8 mouse cellular contexts compared by ENCODE assay signal in the genomic region with DNA sequence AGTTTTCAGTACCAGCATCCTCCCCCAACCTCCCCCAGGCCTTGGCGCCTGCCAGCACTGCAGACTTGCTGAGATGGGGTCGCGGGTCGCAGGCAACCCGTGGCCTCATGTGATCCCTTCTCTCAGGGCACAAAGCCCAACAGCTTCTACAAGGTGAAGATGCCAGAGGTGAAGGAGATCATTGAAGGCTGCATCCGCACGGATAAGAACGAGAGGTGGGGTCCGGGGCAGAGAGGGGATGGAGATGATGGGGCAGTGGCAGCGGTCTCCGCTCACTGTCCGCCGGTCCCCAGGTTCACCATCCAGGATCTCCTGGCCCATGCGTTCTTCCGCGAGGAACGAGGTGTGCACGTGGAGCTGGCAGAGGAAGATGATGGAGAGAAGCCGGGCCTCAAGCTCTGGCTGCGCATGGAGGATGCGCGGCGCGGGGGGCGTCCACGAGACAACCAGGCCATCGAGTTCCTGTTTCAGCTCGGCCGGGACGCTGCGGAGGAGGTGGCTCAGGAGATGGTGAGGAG. TPM values are rescaled to one million over a fixed set of nuclear protein-coding genes. Genes with fewer than 3 reads are reported as not detected.
DNase-seq lines count a peak whose midpoint lies in the region; ATAC-seq and TF ChIP-seq lines count a peak whose summit lies in the region.
"Had no signal": no experiment of that assay in that cellular context is flagged by ENCODE, and none has a peak within 500 bp of the region (broad histone marks: within the 10 kb centered on the region; RNA-seq: fewer than 3 reads in every experiment).

No protein-coding gene starts in this region.

- no peak for TF ChIP-seq EP300 in liver, postnatal 0 days (IDR thresholded peaks at IDR 0.05; ENCODE audit: low read depth)

- H3K4me1 ChIP-seq in forebrain, embryonic 16.5 days (replicated peaks; ENCODE audit: control insufficient read depth, insufficient read depth, low read length) = peaks cover 21% of the 10 kb centered on the region
- peaks cover 34% of the 10 kb centered on the region for H3K4me1 ChIP-seq in liver, postnatal 0 days (ENCODE audit: insufficient read depth)

- no peak for TF ChIP-seq CTCF in liver, postnatal 0 days (IDR thresholded peaks at IDR 0.05; ENCODE audit: low read depth)

- peak; percentile 40 for DNase-seq in retina, postnatal 1 day
- no peak for DNase-seq in retina, embryonic 14.5 days (ENCODE audit: low spot score)
- DNase-seq in liver, postnatal 0 days = no peak
- DNase-seq in layer of hippocampus, adult 9-11 months = no peak
- no peak for DNase-seq in adrenal gland, adult 2 months

- no peaks in the 10 kb centered on the region for H3K9me3 ChIP-seq in forebrain, embryonic 16.5 days (ENCODE audit: control insufficient read depth, low read length)
- H3K9me3 ChIP-seq in liver, postnatal 0 days (ENCODE audit: low read length) = no peaks in the 10 kb centered on the region

- peak overlapping the region; percentile 29 for H3K4me3 ChIP-seq in forebrain, embryonic 16.5 days (replicated peaks; ENCODE audit: low read length)
- H3K4me3 ChIP-seq in liver, postnatal 0 days (ENCODE audit: low read depth, low read length) = peak overlapping the region; percentile 13

- H3K4me2 ChIP-seq in forebrain, embryonic 16.5 days (ENCODE audit: low read length) = peak overlapping the region; percentile 58
- H3K4me2 ChIP-seq in liver, postnatal 0 days (ENCODE audit: low read depth, low read length) = peak overlapping the region; percentile 38; the same call in 1 of the 2 replicates

- ATAC-seq in forebrain, embryonic 16.5 days = no peak
- no peak for ATAC-seq in liver, postnatal 0 days
- no peak for ATAC-seq in erythroblast, adult 5-6 weeks (replicated peaks; ENCODE audit: low FRiP score, poor library complexity, severe bottlenecking)

- peak overlapping the region; percentile 38 for H3K9ac ChIP-seq in forebrain, embryonic 16.5 days (replicated peaks; ENCODE audit: low read depth, low read length)
- H3K9ac ChIP-seq in liver, postnatal 0 days (replicated peaks) = no peak overlapping the region

- no peak overlapping the region for H3K27ac ChIP-seq in forebrain, embryonic 16.5 days (ENCODE audit: low read length)
- H3K27ac ChIP-seq in liver, postnatal 0 days (ENCODE audit: low read depth) = no peak overlapping the region

- H3K27me3 ChIP-seq in forebrain, embryonic 16.5 days (replicated peaks; ENCODE audit: control insufficient read depth, insufficient read depth, low read length) = peaks cover 38% of the 10 kb centered on the region
- peaks cover 42% of the 10 kb centered on the region for H3K27me3 ChIP-seq in liver, postnatal 0 days (ENCODE audit: insufficient read depth, low read length)

- no peaks in the 10 kb centered on the region for H3K36me3 ChIP-seq in forebrain, embryonic 16.5 days (ENCODE audit: control insufficient read depth, insufficient read depth)
- no peaks in the 10 kb centered on the region for H3K36me3 ChIP-seq in liver, postnatal 0 days (replicated peaks; ENCODE audit: insufficient read depth, low read length)

- 2% methylated on average over 31 of the region's 31 CpGs for WGBS in forebrain, embryonic 16.5 days
- 20% methylated on average over 31 of the region's 31 CpGs for WGBS in liver, postnatal 0 days (ENCODE audit: insufficient replicate concordance)

RNA-seq across cellular contexts. Expression of a gene that starts 4.6 kb away (rescaled TPM):
- polyA plus RNA-seq in forebrain, embryonic 16.5 days (2015; fragmentation: Nextera tagmentation; extraction: Ambion mirVana) = 5.8 and 6.2 TPM in 2 replicates
- polyA plus RNA-seq in liver, postnatal 0 days (2015; fragmentation: Nextera tagmentation; extraction: Ambion mirVana) = 1.6 and 2.2 TPM in 2 replicates
- total RNA-seq in erythroblast, adult 5-6 weeks (2015; ENCODE audit: low replicate concordance) = 2.3 and 17.7 TPM in 2 replicates
- 1.5 and 6.0 TPM in 2 replicates for total RNA-seq in erythroblast, adult 5-6 weeks (2017; ENCODE audit: low replicate concordance)
- total RNA-seq in adrenal gland, adult 2 months (2021) = 1 to 10 TPM; 2.1 to 3.7 TPM
- polyA plus RNA-seq in adrenal gland, adult 2 months (2012; rRNA removed) = 0.62 and 0.94 TPM in 2 replicates

RNA-seq across cellular contexts. Expression of a gene that starts 11.5 kb away (rescaled TPM):
- 91.1 and 93.3 TPM in 2 replicates for polyA plus RNA-seq in forebrain, embryonic 16.5 days (2015; fragmentation: Nextera tagmentation; extraction: Ambion mirVana)
- polyA plus RNA-seq in liver, postnatal 0 days (2015; fragmentation: Nextera tagmentation; extraction: Ambion mirVana) = 75.9 and 81.1 TPM in 2 replicates
- 83.8 and 91.5 TPM in 2 replicates for total RNA-seq in erythroblast, adult 5-6 weeks (2015; ENCODE audit: low replicate concordance)
- total RNA-seq in erythroblast, adult 5-6 weeks (2017; ENCODE audit: low replicate concordance) = 25.0 and 31.3 TPM in 2 replicates
- 100 to 1,000 TPM; 102 to 116 TPM for total RNA-seq in adrenal gland, adult 2 months (2021)
- 186 and 204 TPM in 2 replicates for polyA plus RNA-seq in adrenal gland, adult 2 months (2012; rRNA removed)

RNA-seq across cellular contexts. Expression of a gene that starts 13.8 kb away (rescaled TPM):
- polyA plus RNA-seq in forebrain, embryonic 16.5 days (2015; fragmentation: Nextera tagmentation; extraction: Ambion mirVana) = 0.91 TPM in 2 replicates
- polyA plus RNA-seq in liver, postnatal 0 days (2015; fragmentation: Nextera tagmentation; extraction: Ambion mirVana) = 0.19 and 0.29 TPM in 2 replicates
- 0.96 TPM in 1 of 2 replicates, not detected in the other for total RNA-seq in erythroblast, adult 5-6 weeks (2015; ENCODE audit: low replicate concordance)
- total RNA-seq in erythroblast, adult 5-6 weeks (2017; ENCODE audit: low replicate concordance) = 2.2 and 5.4 TPM in 2 replicates
- under 1 TPM; 0.32 to 0.38 TPM for total RNA-seq in adrenal gland, adult 2 months (2021)
- 0.06 and 0.11 TPM in 2 replicates for polyA plus RNA-seq in adrenal gland, adult 2 months (2012; rRNA removed)
- total RNA-seq: liver, adult 2 months had no signal
- polyA plus RNA-seq: liver, adult 2 months had no signal

RNA-seq across cellular contexts. Expression of a gene that starts 13.9 kb away (rescaled TPM):
- 191 and 197 TPM in 2 replicates for polyA plus RNA-seq in forebrain, embryonic 16.5 days (2015; fragmentation: Nextera tagmentation; extraction: Ambion mirVana)
- 79.9 and 86.6 TPM in 2 replicates for polyA plus RNA-seq in liver, postnatal 0 days (2015; fragmentation: Nextera tagmentation; extraction: Ambion mirVana)
- 12.3 and 29.8 TPM in 2 replicates for total RNA-seq in erythroblast, adult 5-6 weeks (2015; ENCODE audit: low replicate concordance)
- total RNA-seq in erythroblast, adult 5-6 weeks (2017; ENCODE audit: low replicate concordance) = 5.3 and 10.6 TPM in 2 replicates
- 10 to 100 TPM; 68.3 to 84.3 TPM for total RNA-seq in adrenal gland, adult 2 months (2021)
- 380 and 465 TPM in 2 replicates for polyA plus RNA-seq in adrenal gland, adult 2 months (2012; rRNA removed)

RNA-seq across cellular contexts. Expression of a gene that starts 19.2 kb away (rescaled TPM):
- 67.4 and 72.0 TPM in 2 replicates for polyA plus RNA-seq in forebrain, embryonic 16.5 days (2015; fragmentation: Nextera tagmentation; extraction: Ambion mirVana)
- 34.8 and 38.4 TPM in 2 replicates for polyA plus RNA-seq in liver, postnatal 0 days (2015; fragmentation: Nextera tagmentation; extraction: Ambion mirVana)
- total RNA-seq in erythroblast, adult 5-6 weeks (2015; ENCODE audit: low replicate concordance) = 2.7 TPM in 1 of 2 replicates, not detected in the other
- total RNA-seq in erythroblast, adult 5-6 weeks (2017; ENCODE audit: low replicate concordance) = not detected in 2 replicates
- total RNA-seq in adrenal gland, adult 2 months (2021) = 10 to 100 TPM; 46.5 to 46.9 TPM
- 109 and 114 TPM in 2 replicates for polyA plus RNA-seq in adrenal gland, adult 2 months (2012; rRNA removed)
